8 mouse cellular contexts compared by ENCODE assay signal in genomic region chrX:48343966-48344642, GRCm38 (mm10). TPM values are rescaled to one million over a fixed set of nuclear protein-coding genes. Genes with fewer than 3 reads are reported as not detected.
DNase-seq lines count a peak whose midpoint lies in the region; ATAC-seq lines count a peak whose summit lies in the region.

No protein-coding gene starts in this region.

- 10% methylated on average over 29 of the region's 30 CpGs for WGBS in heart, embryonic 16.5 days
- 5% methylated on average over 25 of the region's 30 CpGs for WGBS in liver, embryonic 12.5 days (ENCODE audit: insufficient replicate concordance)

- peaks cover 27% of the 10 kb centered on the region for H3K4me1 ChIP-seq in megakaryocyte, embryonic 14.5 days
- H3K4me1 ChIP-seq in heart, embryonic 16.5 days (ENCODE audit: control insufficient read depth, insufficient read depth, low read length) = no peaks in the 10 kb centered on the region
- H3K4me1 ChIP-seq in liver, embryonic 12.5 days = peaks cover 22% of the 10 kb centered on the region

- H3K4me3 ChIP-seq in megakaryocyte, embryonic 14.5 days (replicated peaks) = peak overlapping the region; percentile 93
- peak overlapping the region; percentile 67 for H3K4me3 ChIP-seq in heart, embryonic 16.5 days (ENCODE audit: low read length)
- peak overlapping the region; percentile 69 for H3K4me3 ChIP-seq in liver, embryonic 12.5 days

- peak; percentile 18 for DNase-seq in adrenal gland, adult 8-10 months
- no peak for DNase-seq in adrenal gland, postnatal 4 days (ENCODE audit: low spot score in 2 of 2)
- peak; percentile 20 for DNase-seq in retina, embryonic 14.5 days (ENCODE audit: low spot score)

- peaks cover 38% of the 10 kb centered on the region for H3K27me3 ChIP-seq in megakaryocyte, embryonic 14.5 days (replicated peaks)
- 0 out of 2 replicates have a peak, but pooled peaks cover 3% of the 10 kb centered on the region for H3K27me3 ChIP-seq in heart, embryonic 16.5 days (ENCODE audit: control insufficient read depth, insufficient read depth, low read length)
- H3K27me3 ChIP-seq in liver, embryonic 12.5 days (replicated peaks) = peaks cover 57% of the 10 kb centered on the region

- peaks cover 11% of the 10 kb centered on the region for H3K9me3 ChIP-seq in megakaryocyte, embryonic 14.5 days
- no peaks in the 10 kb centered on the region for H3K9me3 ChIP-seq in heart, embryonic 16.5 days (replicated peaks; ENCODE audit: control insufficient read depth, low read length)
- no peaks in the 10 kb centered on the region for H3K9me3 ChIP-seq in liver, embryonic 12.5 days (replicated peaks)

- H3K9ac ChIP-seq in heart, embryonic 16.5 days (ENCODE audit: low read length) = peak overlapping the region; percentile 74
- H3K9ac ChIP-seq in liver, embryonic 12.5 days = peak overlapping the region; percentile 77

- H3K4me2 ChIP-seq in heart, embryonic 16.5 days (ENCODE audit: low read depth, low read length) = peak overlapping the region; percentile 85
- H3K4me2 ChIP-seq in liver, embryonic 12.5 days = peak overlapping the region; percentile 93

- no peaks in the 10 kb centered on the region for H3K36me3 ChIP-seq in megakaryocyte, embryonic 14.5 days (replicated peaks; ENCODE audit: low read length)
- H3K36me3 ChIP-seq in heart, embryonic 16.5 days (ENCODE audit: control insufficient read depth, insufficient read depth) = no peaks in the 10 kb centered on the region
- H3K36me3 ChIP-seq in liver, embryonic 12.5 days = no peaks in the 10 kb centered on the region

- H3K27ac ChIP-seq in heart, embryonic 16.5 days (ENCODE audit: low read length) = peak overlapping the region; percentile 78
- H3K27ac ChIP-seq in liver, embryonic 12.5 days = peak overlapping the region; percentile 87

- ATAC-seq in megakaryocyte, adult 5-6 weeks (ENCODE audit: poor library complexity, severe bottlenecking) = no peak
- ATAC-seq in heart, embryonic 16.5 days (replicated peaks; ENCODE audit: extremely low read depth, insufficient read depth, low FRiP score) = no peak
- ATAC-seq in liver, embryonic 12.5 days = no peak; the same call in 1 of the 2 replicates
- no peak for ATAC-seq in frontal cortex, adult (ENCODE audit: low TSS enrichment)

RNA-seq across cellular contexts. Expression of gene Bcorl1, which starts 2.9 kb away (rescaled TPM):
- total RNA-seq in adrenal gland, adult 8-10 months (2022) = 10 to 100 TPM; 10.7 to 13.1 (median 11.5) TPM
- 10 to 100 TPM; 12.4 to 12.6 TPM for total RNA-seq in adrenal gland, postnatal 4 days (2021)
- polyA plus RNA-seq in megakaryocyte, embryonic 14.5 days (2012; ENCODE audit: insufficient read depth, low replicate concordance) = 3.6 and 10.5 TPM in 2 replicates
- 4.6 and 5.5 TPM in 2 replicates for total RNA-seq in megakaryocyte, adult 5-6 weeks (2015)
- total RNA-seq in megakaryocyte, adult 5-6 weeks (2017) = 3.3 and 4.0 TPM in 2 replicates
- 3.4 and 3.6 TPM in 2 replicates for polyA plus RNA-seq in heart, embryonic 16.5 days (2015; fragmentation: Nextera tagmentation; extraction: Ambion mirVana)
- 3.8 and 4.4 TPM in 2 replicates for polyA plus RNA-seq in liver, embryonic 12.5 days (2016; fragmentation: Nextera tagmentation; extraction: Ambion mirVana)

Comparison
In these comparisons a context has a peak if more than half of its experiments do, and no peak if none do; other contexts are left out.
1. DNase-seq: peak in adrenal gland, adult 8-10 months (single experiment) and retina, embryonic 14.5 days (single experiment); none in adrenal gland, postnatal 4 days (0 of 2).
2. Peak in every context shown above with its lines, with median percentiles within 50 percentile points of each other: H3K4me3 ChIP-seq.